Mouse (Mus musculus) kidney, postnatal 14 days (tissue): Measurements from ENCODE around the gene Fpgs.
A peak's percentile ranks its signal among the peaks of the same experiment; 100 is the strongest.

ENCODE experiments used
- DNase-seq: peaks from one replicate; pipeline ENCODE4 v3.0.0; 2022; ENCODE audit warnings: mixed read lengths

Fpgs gene

DNA sequence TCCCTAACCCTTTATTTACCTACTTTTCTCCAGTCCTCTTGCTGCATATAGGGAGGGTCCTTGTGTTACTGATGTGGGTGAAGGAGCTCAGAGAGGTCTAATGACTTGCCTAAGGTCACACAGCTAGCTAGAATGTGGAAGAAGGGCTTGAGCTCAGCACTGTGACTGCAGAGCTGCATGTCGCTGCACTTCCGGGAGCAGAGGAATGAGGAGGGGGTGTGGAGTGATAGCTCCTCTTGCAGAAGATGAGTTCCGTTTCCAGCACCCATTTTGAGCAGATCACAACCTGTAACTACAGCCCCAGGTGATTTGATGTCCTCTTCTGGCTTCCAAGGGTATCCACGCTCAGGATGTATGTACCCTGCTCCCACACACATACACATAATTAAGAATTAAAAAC lies 20.2 kb upstream of the Fpgs start:
- no peak for DNase-seq

DNA sequence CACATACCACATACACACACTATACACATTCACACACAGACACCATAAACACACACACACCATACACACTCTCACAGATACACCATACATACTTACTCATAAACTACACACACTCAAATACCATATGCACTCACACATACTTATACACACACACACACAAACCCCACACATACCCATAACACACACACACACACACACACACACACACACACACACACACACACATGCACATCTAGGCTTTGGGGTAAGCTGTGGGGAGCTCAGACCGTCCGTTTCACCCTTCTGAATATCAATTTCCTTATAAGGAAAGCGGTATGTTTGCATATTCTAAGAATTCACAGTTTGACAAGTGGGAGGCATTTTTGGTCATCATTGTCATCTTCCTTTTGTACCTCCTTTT lies 18.6 kb upstream of the Fpgs start:
- no peak for DNase-seq

DNA sequence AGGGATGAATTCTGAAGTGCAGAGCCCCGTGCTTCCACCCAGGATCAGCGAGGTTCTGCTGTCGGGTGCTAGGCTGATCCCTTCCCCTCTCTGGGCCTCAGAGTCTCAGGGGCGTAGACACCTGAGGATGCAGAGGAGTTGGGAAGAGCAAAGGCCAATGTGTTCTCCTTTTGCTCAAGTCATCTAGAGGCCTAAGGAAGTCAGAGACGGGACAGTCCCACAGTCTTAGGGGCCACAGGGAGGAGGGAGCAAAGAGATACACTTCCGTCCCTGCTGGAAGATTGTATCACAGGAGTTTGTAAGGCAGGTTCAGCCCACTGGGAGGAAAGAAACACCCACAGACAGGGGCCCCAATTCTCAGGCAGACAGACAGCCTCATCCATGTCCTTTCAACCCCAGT lies 18.1 kb upstream of the Fpgs start:
- no peak for DNase-seq

DNA sequence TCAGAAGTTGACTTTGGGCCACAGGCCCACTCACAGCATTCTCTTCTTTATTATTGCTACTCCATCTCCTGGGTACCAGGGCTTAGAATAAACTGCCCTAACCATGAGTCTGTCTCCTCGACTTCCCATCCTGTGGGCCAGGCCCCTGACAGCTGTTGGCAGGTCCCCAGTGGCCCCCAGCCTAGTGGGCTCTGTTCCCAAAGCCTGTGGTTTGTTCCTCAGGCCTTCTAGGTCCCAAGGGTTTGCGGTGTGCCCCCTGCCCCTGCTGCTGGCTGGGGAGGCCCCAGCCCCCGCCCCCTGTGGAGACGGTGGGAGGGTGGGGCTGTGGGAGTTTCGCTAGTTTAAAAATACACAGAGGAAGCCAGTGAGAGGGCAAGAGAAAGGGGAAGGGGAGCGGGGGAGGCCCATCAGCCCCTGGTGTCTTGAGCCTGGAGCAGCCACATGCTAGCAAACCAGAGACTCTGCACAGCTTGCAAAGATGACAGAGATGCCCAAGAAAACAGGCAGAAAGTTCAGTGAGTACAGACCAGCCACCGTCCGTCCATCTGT lies 16.8 kb upstream of the Fpgs start, which contains the start of gene Sh2d3c:
Sh2d3c (plus strand) TSS at position 375 of the 549 bp plus-strand sequence.
- peak; percentile 80 for DNase-seq

DNA sequence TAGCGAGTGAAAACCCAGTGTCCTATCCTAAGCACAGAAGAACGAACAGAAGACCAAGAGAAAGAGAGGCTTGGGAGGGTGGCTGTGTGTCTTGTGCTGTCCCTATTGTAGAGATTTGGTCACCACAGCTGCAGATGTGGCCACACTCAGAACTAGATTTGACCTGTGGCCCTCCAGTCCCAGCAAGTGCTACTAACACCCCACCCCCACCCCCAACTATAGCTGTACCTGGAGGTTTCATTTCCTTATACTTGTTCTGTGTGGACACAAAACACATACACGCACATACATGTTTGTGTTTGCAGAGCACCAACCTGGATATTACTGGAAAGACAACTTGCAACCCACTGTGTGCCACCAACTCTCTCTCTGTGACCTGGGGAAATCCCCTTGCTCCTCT lies 16.1 kb upstream of the Fpgs start:
- no peak for DNase-seq

DNA sequence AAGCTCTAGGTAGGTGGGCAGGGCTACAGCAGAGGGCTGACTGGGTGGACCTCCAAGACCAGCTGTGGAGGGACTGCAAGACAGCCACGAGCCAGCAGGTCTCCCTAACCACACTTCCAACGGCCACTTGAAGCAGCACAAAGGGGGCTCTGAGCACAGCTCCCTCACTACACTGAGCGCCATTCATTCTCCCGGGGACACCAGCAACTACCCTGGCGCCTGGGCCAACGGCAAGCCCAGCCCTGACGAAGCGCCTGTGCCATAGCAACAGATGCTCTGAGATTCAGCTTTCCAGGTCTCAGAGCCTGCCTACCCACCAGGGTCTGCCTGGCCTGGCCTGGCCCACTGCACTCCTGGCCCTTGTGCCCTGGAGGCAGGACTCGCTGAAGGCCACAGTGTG lies 14.8 kb upstream of the Fpgs start:
- DNase-seq, result no peak

DNA sequence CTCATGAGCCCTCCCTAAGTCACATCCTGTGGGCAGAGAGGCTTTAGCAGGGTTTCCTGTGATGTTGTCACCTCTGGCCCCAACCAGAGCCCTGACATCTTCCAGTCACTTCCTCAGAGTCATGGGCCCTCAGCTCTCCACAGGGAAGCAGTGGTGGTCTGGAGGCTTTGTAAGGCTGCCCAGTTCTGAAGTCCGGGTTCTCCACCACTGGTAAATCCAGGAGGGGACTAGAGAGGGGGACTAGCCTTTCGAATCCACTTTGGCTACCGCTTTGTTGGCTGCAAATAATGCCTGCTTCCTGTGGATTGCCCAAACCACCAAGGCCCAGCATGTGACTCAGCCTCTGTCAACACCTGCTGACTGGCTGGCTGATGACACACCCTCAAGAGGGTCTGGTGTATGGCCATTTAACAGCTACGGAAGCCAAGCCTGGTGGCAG lies 11.1 kb upstream of the Fpgs start:
- DNase-seq, result peak; percentile 50

DNA sequence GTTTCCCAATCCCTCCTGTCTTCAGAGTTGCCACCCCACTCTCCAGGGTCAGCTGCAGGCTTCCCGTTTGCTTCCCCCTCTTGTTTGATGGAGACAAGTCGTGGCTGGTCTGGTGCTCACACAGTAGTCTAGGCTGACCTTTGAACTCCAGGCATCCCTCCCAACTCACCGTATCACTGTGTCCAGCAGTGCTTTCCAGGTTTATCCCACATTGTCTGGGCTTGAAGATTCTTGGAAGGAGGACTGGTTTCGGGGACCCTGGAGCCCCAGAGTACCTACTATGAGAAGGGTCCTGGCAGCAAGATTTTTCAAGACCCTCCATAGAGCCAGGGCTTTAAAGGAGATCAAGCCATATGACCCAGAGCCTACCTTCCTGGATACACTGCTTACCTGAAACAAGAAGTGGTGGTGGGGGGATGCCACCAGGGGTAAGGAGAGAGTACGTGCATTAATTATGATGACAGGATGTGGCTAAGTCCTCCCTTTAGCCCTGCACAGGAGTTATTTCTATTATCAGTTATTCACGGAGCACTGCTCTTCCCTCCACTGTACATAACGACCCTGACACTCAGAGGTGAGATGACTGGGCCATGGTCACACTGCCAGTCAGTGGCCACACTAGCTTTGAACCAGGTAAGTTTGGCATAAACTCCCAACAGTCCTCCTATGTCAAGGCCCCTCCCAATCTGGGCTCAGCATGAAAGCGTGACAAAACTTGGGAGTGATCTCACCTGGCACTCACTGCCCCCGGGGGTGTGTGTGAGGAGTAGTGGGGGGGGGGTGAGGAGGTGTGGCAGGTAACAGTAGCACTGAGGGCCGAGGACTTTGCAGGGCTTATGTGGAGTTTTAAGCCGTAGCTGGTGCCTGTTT lies 10.4 kb upstream of the Fpgs start:
- DNase-seq, result no peak

DNA sequence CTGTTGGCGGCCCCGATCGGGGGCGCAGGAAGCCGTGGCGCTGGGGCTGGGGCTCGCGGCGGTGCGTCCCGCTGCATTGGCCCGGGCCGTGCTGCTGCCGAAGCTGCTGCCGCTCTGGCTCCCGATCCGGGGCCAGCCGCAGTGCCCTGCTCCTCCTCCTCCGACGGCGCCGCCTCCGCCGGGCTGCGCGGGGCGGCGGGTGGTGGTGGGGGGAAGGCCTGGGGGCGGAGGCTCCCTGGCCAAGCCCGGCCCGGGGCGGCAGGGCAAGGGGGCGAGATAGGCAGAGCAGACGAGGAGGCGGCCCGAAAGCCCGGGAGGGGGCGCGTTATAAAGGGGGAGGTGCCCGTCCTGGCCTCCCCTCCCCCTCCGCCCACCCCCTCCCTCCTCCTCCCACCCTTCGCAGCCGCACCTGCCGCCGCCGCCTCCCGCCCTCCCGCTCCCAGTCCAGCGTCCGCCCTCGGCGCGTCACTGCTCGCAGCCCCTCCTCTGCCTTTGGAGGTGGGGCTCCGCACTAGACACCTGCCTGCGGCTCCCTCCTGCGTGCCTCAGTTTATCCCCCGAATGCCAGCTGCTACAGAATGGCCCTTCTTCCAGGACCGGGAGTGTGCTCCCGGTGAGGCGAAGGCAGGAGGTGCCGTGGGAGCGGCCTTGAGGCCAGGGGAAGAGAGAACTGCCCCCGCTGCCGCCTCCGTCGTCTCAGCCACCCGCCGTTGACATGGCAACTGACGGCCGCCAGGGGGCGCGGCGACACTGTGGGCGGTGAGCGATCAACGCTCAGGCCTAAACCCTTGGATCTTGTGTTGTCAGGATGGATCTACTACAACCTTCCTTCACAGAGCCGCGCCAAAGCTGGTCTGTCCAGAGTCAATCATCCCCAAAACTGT lies 9.2 kb upstream of the Fpgs start, which contains the start of gene Cdk9:
Cdk9 (minus strand) TSS at position 143 of the 884 bp plus-strand sequence.
- DNase-seq, result peak; percentile 95

DNA sequence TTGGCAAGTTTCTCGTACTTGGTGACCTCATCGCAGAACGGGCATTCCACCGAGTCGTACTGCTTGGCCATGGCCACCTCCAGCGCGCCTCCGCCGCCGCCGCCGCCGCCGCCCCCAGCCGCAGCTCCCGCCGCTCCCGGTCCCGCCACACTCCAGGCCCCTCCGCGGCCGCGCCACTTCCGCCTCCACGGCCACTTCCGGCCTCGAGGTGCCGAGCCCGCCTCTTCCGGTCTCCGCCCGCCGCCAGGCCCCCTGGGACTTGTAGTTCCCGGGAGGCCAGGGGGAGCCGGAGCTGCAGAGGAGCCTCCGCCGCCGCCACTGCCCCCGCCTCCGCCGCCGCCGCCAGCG lies 8.6 kb upstream of the Fpgs start:
- DNase-seq, result peak; percentile 96

DNA sequence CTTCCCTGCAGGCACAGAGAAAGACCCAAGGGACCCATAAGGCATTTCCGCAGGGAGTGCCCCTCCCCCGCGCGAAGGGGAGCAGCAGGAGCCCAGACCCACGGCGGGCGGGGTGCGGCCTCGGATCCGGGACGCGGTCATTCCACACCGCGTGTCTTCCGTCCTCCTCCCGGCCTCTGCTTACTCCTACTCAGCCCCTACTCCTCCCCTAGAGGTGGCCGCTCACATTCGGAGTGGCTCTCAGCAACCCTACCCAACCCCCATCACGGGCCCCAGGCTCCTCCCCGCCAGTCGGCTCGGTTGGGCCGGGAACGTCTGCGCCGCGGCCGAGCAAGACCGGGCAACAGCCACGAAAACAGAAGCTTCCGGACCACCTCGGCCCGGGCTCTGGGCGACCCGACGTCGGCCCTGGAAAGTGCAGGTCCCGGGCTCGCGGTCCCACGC lies 8.2 kb upstream of the Fpgs start:
- DNase-seq, result peak; percentile 87

DNA sequence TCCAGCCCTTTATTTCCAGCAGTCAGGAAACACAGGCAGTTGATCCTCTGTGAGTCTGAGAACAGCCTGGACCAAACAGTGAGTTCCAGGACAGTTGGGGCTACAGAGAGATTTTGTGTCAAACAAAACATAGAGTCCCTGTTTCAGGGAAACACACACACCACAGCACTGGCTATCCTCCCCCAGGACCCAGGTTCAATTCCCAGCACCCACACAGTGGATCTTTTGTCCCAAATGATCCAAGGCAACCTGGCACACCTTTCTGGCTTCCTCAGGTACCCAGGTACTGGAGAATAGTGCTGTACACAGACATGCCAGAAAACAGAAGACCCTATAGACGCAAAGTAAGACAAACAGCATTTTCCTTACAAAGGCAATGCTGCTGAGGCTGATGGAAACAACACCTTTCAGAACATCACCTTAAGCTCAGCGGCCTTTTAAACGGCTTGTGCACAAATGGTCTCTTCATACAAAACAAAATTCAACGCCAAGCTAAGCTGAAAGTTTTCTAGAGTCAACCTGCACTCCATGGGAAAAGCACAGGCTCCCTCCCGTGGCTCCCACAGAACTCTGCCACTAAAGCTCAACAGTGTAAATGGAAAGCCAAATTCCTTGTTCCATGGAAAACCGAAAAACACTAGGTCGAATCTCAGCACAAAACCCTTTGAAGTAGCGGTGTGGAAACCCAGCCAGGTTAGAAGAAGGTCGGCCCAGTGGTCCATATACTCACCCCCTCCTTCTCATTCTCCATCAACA lies 7.5 kb upstream of the Fpgs start:
- no peak for DNase-seq

DNA sequence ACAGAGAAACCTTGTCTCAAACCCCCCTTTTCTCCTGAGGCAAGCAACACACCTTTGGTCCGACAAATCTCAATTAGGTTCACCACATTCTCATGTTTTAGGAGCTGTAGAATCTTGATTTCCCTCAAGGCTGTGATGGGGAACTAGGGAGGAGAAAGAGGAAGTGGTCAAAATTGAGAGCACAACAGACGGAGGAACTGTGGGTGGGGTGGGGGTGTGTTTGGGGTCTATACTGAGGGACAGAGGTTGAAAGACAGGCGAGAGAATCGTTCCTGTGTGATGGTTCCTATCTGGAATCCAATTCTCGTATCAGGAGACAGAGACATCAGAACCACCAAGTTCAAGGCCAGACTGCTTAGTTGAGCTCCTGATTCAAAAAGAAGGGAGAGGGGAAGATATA lies 6.5 kb upstream of the Fpgs start:
- DNase-seq, result no peak

DNA sequence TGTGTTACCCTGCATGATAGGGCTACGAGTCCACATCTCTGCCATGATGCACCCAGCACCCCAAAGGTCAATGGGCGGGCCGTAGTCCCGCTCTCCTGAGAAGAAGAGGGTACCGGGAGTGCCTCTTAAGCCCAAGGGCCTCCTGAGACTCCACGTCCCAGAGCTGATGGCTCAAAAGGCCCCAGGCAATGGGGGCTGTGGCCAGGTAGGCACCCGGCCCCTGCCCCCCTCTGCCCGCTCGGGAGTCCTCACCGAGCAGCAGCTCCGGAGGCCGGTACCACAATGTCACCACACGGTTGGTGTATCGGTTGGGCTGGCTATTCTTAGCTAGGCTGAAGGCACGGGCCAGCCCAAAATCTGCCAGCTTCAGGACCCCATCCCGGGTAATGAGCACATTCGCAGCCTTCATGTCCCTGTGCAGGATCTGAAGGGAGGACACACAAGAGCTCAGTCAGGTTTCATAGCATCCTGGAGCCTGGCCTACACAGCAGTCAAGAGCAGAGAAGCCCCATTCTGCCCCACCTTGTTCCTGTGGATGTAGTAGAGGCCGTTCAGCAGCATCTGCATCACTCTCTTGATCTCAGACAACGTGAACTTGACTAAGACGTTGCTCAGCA lies 5.7 kb upstream of the Fpgs start:
- DNase-seq, result no peak

DNA sequence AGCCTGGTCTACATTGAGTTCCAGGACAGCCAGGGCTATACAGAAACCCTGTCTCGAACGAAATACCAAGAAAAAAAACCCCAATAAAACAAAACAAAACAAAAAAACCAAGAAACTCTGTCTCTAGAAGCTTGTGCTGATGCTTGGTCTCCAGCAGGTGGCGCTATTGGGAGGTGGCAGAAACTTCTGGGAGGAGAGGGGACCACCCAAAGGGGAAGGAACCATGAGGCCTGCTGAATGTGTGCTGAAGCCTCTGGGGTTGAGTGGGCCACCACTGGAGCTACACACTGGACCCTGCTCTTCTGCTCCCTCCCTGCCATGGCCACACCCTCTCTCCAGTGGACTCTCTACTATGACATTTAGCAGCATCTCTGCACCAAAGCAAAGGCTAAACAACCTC lies 4.7 kb upstream of the Fpgs start:
- no peak for DNase-seq

DNA sequence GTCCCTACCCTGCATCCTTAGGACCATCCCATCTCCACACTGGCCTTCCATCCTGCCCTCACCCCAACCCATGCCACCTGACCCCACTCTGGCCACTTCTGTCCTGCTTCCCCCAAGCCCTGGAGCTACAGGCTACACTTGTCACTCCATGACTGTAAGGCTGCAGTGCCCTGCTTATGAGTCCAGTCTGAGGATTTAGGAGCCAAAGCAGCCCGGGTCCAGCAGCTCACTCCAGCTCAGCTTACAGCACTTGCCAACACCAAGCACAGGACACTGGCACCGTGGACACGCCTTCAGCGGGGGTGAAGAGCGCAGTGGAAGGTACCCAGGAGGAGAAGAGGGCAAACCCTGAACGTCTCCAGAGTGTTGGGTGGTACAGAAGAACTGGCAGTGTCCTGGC lies 3.0 kb upstream of the Fpgs start:
- no peak for DNase-seq

DNA sequence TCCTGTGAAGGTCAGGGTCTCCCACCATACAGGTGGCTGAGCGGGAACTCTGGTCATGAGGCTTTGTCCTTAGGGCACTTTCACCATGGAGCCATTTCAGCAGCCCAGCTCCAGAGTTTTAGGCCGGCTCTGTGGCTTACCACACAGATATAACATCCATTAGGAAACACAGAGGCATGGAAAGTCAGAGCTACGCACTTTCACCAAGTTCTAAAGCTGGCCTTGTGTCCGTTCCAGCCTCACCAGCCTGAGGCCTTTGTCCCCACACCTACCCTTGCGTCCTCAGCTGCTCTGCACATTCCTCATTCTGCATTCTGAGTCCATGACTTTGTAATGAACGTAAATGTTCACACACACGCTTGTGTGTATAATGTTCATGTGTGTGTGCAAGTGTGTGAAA lies 1.1 kb upstream of the Fpgs start:
- DNase-seq, result no peak

DNA sequence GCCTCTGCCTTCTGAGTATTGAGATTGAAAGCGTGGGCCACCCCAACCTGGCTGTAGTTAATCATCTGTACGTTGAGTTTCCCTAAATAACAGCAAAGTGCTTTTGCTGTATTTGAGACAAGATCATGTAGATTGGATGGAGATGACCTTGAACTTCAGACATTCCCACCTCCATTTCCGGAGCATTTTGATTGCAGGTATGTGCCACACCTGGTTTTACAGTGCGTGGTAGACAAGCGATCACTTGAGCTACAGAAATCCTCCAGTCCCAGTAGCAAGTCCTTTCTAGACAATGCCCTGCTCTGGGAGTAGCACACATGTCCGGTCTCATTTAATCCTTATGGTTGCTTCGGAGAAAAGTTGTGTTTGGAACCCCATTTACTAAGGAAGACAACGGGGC lies 899 bp downstream of the Fpgs start:
- no peak for DNase-seq

DNA sequence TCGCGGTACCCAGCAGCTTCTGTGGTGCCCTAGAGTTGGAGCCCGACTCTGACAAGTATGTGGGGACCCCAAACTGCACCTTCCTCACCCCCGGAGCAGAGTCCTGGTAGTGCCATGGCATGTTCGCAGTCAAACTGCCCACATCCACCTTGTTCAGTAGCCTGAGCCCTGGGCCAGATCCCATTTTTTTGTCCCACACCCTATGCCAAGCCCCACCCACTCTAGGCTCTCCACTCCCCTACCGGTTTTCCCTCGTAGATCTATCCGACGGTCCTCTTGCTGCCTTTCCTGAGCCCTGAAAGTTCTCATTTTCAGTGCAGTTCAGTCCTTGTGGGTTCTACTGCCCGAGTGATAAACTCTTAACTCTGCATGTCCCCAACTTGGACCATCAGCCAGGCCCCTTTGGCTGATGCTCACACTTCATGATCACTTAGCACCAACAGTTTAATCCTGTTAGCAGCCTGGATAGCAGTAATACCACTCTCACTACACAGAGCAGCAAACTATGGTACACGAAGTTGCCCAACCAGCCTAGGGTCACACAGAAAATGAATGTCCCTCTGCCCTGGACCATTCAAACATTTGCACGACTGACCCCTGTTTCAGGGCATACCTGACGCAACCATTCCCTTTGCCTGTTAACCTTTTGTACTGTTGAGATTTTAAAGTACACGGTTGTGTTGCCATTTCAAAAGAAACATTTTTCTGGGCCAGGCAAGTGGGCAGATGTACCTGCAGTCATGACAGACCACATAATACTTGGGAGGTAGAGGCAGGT lies 2.8 kb downstream of the Fpgs start:
- DNase-seq, result no peak

DNA sequence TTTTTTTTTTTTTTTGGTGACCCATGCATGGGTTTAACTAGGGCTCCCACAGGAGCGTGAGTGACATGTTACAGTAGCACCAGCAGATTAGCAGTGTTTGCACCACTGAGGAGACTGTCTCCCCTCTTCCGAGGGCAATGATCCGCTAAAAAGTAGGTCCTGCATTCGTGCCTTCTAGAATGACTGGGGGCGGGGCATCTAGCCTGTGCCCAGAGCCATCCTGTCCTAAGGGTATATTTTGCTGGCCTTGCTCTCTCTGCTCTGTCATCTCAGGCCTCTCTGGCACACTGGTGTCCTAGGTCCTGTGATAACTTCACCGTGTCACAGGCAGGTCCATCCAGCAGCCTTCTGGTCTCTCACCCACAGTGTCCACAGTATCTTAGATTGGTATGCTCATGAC lies 4.3 kb downstream of the Fpgs start:
- DNase-seq, result no peak

DNA sequence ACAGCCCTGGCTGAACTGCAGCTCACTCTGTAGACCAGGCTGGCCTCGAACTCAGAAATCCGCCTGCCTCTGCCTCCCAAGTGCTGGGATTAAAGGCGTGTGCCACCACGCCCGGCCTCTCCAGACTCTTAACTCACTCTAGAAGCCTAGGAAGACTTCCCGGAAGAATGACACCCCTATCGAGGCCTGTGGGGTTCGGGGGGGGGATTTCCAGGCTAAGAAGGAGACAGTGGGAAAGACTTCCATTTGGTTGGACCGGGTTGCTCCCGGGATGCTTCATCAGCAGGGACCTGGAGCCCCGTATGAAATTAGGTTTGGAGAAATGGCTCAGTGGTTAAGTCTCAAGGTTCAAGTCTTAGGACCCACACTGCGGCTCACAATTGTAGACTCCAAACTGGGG lies 9.3 kb downstream of the Fpgs start:
- no peak for DNase-seq
